Mouse (Mus musculus) skeletal muscle tissue, postnatal 0 days (tissue): ENCODE results near the gene Polr2c. TPM values are rescaled to one million over a fixed set of nuclear protein-coding genes. Genes with fewer than 3 reads are reported as not detected.

Experiments used
- polyA plus RNA-seq: library from polyadenylated mRNA; unstranded; fragments of >200 nt; fragmentation: Nextera tagmentation; extraction: Ambion mirVana; gene quantifications from 2 replicates; pipeline ENCODE4 v1.2.1, GENCODE M21; 2015

Polr2c gene
- polyA plus RNA-seq, result 85.7 and 93.4 TPM in 2 replicates

GRCm38 (mm10) chr8:94857346-94858173 is at the start of gene Polr2c:
Gene Polr2c, plus strand, starts transcription at chr8:94857450.

GRCm38 (mm10) chr8:94810153-94810552 is 47.1 kb upstream of the Polr2c start, which contains the start of gene Ccl17:
Gene Ccl17, plus strand, starts transcription at chr8:94810453.

GRCm38 (mm10) chr8:94837662-94838574 is 19.3 kb upstream of the Polr2c start, which contains the start of the genes Coq9 and Ciapin1:
Gene Coq9, plus strand, starts transcription at chr8:94838321.
Gene Ciapin1, minus strand, starts transcription at chr8:94838358.

DNA sequence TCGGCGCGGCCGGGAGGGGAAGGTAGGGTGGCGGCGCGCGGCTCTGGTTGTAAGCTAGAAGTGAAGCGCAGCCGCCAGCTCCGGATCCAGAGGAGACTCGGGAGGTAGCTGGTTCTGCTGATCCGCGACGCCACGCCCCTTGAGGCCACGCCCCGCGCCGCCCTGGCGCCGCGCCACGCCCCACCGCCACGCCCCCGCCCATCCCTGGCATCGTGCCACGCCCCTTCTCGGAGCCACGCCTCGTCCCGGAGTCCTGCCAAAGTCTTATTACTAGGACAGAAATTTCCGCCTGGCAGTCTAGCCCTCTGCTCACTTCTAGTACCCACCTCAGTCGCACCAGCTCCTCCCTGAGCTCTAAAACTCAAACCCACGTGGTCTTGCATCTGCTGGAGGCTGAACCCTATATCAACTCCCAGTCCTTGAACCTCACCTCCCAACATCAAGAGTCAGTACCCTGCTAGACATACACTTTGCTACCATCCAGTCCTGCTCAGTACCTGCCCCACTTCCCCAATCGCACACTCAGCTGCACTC is 19.0 kb downstream of the Polr2c start, which contains the start of gene Dok4:
Gene Dok4, minus strand, starts transcription at position 134 of the 534 bp plus-strand sequence.

GRCm38 (mm10) chr8:94917851-94918495 is 60.7 kb downstream of the Polr2c start, which contains the start of gene Ccdc102a:
Gene Ccdc102a, minus strand, starts transcription at chr8:94918098.

Other genes starting within 250 kb of the Polr2c start
- 93.3 and 94.7 TPM in 2 replicates for gene Arl2bp, start 190.8 kb upstream of the Polr2c start, polyA plus RNA-seq
- gene Pllp, start 161.2 kb upstream of the Polr2c start, polyA plus RNA-seq, result 2.8 and 3.1 TPM in 2 replicates
- gene Ccl22, start 111.9 kb upstream of the Polr2c start, polyA plus RNA-seq, result 0.07 TPM in 1 of 2 replicates, not detected in the other
- gene Cx3cl1, start 85.4 kb upstream of the Polr2c start, polyA plus RNA-seq, result 1.5 and 1.9 TPM in 2 replicates
- gene Ccl17, start 47.0 kb upstream of the Polr2c start, polyA plus RNA-seq, result not detected in 2 replicates
- gene Coq9, start 19.1 kb upstream of the Polr2c start, polyA plus RNA-seq, result 250 and 264 TPM in 2 replicates
- 45.3 and 46.2 TPM in 2 replicates for gene Ciapin1, start 19.1 kb upstream of the Polr2c start, polyA plus RNA-seq
- 9.0 and 9.3 TPM in 2 replicates for gene Dok4, start 18.9 kb downstream of the Polr2c start, polyA plus RNA-seq
- 16.3 and 18.5 TPM in 2 replicates for gene Ccdc102a, start 60.6 kb downstream of the Polr2c start, polyA plus RNA-seq
- 0.16 and 0.17 TPM in 2 replicates for gene Adgrg5, start 66.2 kb downstream of the Polr2c start, polyA plus RNA-seq
- 5.2 and 9.1 TPM in 2 replicates for gene Adgrg1, start 117.3 kb downstream of the Polr2c start, polyA plus RNA-seq
- 1.1 and 1.6 TPM in 2 replicates for gene Adgrg3, start 160.2 kb downstream of the Polr2c start, polyA plus RNA-seq
- not detected in 2 replicates for gene Drc7, start 197.7 kb downstream of the Polr2c start, polyA plus RNA-seq
- 11.9 and 12.1 TPM in 2 replicates for gene Katnb1, start 223.7 kb downstream of the Polr2c start, polyA plus RNA-seq